Mouse (Mus musculus) retina, adult 2 months (tissue): ENCODE measurements around the gene Stkld1.
"Not testable (repeated sequence)": the region's sequence is repeated elsewhere in the genome, so short reads cannot be mapped to it uniquely, and the experiment has no call there.

Source experiments
- DNase-seq: peaks from one replicate; pipeline ENCODE4 v3.0.0-alpha.2; 2012; ENCODE audit warnings: low read depth, low spot score

The Stkld1 gene

DNA sequence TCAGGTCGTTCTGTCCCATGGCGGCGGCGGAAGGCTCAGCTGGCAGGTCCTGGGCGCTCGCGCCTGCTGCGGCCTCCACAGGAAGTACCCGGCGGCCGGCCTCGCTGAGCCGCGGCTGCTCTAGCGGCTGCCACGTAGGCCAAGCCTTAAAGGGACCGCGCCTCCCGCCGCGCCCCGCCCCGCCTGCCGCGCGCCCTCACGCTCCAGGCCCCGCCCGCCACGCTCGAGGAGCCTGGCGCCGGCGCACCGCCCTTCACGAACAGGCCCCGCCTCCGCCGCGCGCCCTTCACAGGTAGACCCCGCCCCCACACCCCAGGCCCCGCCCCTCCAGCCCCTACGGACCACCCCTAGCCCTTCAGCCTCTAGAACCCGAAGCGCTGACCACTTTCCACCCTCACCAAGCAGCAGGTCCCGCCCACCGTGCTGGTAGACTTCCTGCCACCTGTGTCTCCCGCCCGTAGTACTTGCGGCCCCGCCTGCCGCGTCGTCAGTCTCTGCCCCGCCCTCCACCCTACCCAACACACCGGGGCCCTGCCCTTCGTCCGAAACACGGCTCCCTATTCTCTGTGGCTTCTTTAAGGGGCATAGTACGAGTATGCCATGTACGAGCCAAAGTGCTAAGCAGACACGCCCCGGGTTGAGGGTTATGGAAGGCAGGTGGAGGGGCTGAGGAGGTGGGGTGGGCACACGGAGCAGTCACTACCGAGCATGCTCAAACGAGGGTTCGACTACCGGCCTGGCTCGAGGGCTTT is at the start of gene Stkld1, which contains the start of gene Surf4:
Gene Stkld1 (plus strand): TSS at position 744 of the 752 bp plus-strand sequence.
Gene Surf4 (minus strand): TSS at position 625 of the 752 bp plus-strand sequence.
- DNase-seq = peak; percentile 76

DNA sequence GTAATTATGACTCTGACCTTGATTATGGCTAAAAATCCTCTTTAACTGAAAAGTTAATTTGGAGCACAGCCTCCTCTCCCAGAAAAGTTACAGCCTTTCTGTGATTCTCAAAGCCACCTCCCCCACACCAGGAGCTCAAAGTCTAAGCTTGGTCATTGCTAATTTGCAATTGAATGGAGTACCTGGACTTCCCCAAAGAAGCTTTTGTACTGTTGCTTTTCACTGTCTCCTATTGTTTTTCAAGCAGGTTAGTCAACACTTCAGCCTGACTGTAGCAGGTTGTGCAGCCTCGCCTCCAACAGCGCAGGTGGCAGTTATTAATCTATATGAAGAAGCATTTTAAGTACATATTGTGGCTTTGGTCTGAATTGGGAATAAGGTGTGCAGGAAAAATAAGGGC is 48.3 kb upstream of the Stkld1 start:
- DNase-seq = not testable (repeated sequence)

DNA sequence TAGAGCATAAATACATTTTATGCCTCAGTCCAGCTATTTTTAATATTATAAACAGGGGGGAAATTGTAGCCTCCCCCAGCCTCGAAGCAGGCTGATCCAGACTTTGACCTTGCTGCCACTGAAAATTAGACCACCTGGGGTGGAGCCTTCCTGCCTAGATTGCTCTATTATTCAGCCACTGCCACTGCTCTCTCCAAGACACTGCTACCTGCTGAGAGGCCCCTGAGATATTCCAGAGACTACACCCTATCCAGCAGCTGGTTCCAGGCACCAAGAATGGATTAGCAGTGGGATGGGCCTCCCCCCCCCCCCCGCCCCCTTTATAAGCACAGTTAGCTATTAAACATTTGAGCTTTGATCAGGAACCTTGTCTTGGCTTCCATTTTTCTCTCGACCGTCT is 47.7 kb upstream of the Stkld1 start:
- DNase-seq = not testable (repeated sequence)

DNA sequence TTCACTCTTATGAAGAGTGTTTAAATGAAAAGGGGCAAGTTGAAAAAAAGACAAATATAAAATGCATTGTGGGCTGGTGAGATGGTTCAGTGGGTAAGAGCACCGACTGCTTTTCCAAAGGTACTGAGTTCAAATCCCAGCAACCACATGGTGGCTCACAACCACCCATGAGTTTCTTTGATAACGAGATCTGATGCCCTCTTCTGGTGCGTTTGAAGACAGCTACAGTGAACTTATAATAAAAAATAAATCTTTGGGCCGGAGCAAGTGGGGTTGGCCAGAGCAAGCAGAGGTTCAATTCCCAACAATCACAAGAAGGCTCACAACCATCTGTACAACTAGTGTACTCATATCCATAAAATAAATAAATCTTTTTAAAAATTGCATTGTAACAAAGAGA is 37.9 kb upstream of the Stkld1 start:
- DNase-seq = no peak

DNA sequence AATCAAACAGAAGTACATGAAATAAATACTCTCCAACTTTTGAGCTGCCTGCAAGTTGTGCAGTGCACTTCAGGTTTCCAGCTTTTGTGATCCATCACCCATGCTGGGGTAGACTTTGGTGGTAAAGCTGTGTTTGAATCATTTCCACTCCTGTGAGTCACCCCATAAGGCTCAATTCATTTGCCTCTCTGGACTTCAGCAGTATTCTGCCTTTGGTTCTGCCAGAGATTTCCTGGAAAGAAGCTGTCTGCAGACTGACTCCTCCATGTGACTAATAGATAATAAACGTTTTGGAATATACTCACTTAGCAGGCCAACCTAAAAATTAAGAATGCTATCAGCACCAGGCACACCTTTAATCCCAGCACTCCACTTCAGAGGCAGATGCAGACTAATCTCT is 33.1 kb upstream of the Stkld1 start:
- no peak for DNase-seq

DNA sequence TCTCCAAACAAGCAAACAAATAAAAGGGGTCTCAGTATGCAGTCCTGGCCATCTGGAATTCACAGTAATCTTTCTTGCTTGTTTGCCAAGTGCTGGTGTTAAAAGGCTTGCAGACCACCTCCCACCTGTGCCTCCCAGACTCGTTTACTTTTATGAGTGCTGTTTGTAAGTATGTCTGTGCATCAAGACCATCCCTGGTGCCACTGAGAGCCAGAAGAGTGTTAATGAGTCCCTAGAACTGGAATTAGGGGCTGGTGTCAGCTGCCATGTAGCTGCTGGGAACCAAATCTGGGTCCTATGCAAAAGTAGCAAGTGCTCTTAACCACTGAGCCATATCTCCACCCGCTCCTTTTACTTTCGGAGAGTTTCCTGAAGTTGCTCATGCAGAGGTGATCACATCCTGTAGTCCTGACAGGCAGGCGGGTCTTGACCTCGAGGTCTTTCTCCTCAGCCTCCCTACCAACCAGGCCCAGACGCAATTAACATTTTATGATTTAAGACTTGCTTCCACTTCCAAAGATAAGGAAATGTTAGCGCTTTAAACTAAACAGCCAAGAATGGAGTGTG is 31.9 kb upstream of the Stkld1 start:
- DNase-seq = no peak

DNA sequence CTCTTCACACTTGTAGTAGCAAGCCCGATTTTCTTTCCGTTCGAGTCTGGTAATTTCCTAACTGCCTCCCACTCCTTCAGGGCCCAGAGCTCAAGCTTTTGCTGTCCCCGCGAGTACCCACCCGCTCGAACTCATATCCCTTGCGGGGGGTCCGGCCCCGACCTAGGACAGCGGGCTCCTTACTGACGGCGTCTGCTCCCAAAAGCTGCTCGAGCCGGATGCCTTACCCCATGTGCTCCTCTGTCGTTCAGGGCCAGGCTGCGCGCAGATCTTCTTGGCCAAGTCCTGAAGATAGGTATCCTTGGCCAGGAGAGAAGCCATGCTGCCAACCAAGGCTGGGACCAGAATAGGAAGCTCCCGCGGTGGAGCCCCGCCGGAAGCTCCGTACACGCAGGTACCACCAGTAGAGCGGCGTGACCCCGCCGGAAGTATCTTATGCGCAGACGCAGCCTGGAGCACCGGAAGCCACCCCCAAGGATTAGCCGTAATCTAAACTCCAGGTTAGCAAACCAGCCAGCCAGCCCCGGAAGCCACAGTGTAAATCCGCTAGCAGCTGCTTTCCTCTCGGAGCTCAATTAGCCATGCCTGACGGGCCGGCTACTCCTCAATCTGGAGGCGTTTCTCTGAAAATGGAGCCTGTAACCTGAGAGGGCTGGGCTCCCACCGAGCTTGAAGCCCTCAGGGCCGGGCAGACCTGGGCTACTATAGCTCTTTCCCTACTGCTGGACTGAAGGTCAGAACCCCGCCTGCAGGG is 31.2 kb upstream of the Stkld1 start, which contains the start of gene Surf6:
Gene Surf6 (minus strand): TSS at position 413 of the 754 bp plus-strand sequence.
- DNase-seq = peak; percentile 93

DNA sequence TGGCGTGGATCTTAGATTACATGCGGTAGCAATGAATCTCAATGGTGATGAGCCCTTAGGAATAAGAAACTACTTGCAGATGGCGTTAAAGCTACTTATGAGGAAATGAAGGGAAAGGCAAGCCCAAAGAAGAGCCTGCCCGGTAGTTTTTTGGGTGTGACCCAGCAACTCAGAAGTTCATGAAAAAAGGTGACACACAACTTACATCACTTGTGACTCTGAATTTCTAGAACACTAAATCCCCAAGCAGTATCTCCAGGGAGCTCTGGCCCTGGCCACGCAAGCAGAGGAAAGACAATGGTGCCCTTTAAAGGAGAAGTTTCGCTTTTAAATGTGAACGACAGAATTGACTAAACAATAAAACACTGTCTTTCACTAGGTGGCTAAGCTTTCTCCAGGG is 30.5 kb upstream of the Stkld1 start:
- no peak for DNase-seq

DNA sequence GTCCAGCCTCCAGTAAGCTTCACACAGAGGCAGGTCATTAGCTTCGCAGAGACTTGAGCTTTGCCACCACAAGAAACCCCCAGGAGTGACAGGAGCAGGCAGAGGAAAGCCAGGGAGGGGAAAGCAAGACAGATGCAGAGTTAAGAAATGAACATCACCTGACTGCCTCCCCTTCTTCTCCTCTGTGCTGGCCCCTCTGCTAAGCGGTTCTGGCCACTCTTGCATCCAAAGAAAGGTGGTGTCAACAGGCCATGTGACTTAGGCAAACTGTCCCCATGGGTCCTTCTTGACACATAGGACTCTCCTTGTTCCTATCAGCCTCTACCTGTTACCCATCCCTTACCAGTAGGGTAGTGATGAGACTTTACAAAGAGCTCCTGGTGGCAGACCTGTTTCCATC is 27.9 kb upstream of the Stkld1 start:
- DNase-seq = no peak

DNA sequence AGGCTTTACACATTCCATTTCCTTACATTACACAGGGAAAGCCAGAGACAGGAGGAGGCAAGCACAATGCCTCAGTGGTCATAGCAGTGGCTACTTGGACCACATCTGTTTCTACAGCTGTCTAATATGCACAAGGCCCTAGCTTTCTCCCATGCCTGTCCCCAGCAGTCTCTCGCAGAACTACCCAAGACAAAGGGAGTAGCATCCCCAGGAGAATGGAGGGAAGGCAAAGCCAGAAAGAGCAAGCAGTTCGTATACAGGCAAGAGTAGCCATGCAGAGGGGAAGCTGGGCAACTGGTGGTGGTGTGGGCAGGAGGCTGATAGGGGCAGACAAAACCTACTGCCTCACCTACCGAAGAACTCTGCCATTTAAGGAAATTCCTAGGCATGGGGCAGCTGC is 27.4 kb upstream of the Stkld1 start:
- DNase-seq = no peak

DNA sequence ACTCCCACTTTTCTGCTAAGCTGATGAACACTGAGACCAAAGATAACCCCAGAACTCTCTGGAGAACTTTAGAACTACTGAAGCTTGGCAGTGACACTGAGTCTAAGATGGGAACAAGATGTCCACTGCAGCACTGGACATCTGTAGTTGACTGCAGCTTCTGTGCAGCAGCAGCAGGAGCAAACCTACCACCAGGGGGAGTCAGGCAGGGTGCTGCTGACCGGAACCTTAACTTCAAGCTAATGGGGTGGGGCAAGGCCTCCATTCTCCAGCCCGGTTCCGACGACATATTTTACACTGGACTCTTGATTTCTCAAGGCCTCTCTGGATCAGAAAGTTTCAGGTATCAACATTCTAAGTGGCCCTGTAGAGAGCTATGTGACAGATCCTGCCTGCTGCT is 26.7 kb upstream of the Stkld1 start:
- no peak for DNase-seq

DNA sequence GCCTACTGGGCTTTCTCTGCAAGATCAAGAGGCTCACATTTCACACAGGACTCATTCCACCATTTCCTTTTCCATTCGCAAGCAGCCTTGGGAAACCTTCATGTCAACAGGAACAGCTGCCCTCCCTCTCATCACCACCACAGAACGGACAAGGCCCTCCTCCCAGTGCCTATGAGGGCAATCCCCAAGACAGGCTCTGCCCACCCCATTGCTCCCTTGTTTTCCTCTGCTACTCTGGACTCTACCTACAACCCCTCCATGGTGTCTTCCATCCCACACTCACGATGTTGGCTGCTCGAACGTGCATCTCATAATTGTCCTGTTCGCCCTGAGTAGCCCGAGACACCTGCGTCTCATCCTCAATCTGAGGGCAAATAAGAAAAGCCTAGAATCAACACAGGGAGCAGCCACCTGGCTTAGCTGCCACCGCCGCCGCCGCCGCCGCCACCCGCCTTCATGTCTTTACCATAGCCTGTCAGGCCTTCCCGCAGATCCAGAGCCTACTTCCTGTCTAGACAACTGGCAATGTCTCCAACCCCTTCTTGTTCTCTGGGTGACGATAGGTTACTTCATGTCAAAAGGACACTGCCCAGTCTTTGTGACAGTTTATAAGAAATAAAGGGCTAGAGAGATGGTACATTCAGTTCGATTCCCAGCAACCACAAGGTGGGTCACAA is 25.0 kb upstream of the Stkld1 start:
- DNase-seq = no peak

DNA sequence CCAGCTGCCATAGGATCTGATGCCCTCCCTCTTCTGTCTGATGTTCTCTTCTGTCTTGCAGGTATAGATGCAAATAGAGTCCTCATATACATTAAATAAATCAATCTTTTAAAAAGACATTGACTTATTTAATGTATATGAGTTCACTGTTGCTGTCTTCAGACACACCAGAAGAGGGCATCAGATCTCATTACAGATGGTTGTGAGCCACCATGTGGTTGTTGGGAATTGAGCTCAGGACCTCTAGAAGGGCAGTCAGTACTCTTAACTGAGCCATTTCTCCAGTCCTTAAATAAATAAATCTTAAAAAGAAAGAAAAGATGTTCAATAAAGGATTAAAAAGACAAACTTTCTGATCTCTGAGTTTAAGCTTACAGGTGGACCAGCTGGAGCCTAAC is 24.5 kb upstream of the Stkld1 start:
- DNase-seq = no peak

DNA sequence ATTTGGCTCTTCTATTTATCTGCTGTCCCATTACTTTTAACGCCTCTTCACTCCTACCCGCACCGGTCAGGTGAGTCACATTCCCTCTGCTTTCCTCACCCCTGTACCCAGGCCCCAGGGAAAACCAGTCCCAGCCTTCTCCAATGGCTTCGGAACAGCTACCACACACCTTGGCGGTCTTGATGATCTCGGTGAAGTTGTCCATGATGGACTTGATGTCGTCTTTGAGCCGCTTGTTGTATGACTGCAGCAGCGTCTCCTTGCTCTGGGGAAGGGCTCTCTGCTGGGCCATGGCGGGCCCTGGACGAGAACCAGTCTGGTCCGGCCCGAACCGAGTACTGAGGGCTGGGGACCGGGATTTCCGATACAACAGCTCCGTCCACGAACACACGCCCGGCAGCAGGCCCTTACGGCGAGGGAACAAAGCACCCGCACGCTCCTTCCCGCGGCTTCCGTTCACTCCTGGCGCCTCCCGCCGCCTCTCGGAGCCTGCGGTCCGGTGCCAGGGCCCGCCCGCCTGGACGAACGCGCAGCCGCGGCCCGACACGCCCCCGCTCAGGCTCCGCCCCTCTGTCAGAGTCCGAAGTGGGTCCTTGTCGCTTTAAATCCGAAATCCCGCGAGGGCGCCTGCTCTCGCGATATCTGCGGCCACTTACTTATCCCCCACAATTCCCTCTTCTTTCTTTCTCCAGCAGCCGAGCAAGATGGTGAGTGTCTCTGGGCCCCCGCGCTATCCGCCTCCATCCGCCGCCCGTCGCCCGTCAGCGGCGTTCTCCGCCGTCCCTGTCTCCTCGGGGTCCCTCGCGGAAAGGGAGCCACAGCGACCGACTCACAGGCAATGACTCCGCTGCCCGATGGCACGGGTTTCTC is 23.5 kb upstream of the Stkld1 start, which contains the start of the genes Med22 and Rpl7a:
Gene Med22 (minus strand): TSS at position 554 of the 870 bp plus-strand sequence.
Gene Rpl7a (plus strand): TSS at position 641 of the 870 bp plus-strand sequence.
- peak; percentile 98 for DNase-seq

DNA sequence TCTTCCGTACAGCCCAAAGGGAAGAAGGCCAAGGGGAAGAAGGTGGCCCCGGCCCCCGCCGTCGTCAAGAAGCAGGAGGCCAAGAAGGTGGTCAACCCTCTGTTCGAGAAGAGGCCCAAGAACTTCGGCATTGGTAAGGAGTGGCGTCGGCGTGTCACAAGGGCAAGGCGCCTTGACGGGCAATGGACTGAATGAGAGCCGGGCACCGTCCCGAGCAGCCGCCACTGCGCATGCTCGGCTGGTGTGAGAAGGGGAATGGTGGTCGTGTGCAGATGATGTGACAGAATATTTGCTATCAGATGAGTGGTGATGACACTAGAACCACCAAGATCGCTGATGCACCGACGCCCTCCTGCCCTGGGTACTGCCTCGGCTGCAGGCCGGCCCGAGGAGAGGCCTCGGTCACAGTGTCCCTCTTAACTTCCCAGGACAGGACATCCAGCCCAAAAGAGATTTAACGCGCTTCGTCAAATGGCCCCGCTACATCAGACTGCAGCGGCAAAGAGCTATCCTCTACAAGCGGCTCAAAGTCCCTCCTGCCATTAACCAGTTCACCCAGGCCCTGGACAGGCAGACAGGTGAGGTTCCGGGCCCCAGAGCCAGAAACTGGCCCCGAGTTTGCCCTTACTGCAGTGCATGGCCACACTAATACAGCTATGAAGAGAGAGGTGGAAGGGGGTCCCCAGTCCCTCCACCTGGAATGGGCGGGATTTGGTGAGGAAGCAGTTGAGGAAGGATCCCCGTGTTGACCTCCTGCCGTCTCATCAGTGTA is 22.7 kb upstream of the Stkld1 start:
- DNase-seq = no peak

DNA sequence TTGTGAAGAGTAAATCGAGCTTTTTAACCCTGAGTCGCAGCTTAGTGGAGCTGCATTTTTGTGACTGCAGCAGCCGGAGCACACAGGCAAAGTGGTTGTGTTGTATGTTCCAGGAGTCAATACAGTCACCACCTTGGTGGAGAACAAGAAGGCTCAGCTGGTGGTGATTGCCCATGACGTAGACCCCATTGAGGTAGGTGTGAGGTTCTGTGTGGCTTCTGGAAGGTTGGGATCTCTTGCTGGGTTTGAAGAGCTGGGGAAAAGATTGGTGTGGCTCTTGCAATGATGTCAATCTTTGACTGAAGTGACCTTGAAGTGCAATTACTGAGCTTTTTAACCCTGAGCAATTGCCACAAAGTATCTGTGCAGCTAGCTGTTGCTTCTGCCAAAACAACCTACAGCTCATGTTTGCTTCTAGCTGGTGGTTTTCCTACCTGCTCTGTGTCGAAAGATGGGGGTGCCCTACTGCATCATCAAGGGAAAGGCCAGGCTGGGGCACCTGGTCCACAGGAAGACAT is 21.5 kb upstream of the Stkld1 start:
- DNase-seq = no peak

DNA sequence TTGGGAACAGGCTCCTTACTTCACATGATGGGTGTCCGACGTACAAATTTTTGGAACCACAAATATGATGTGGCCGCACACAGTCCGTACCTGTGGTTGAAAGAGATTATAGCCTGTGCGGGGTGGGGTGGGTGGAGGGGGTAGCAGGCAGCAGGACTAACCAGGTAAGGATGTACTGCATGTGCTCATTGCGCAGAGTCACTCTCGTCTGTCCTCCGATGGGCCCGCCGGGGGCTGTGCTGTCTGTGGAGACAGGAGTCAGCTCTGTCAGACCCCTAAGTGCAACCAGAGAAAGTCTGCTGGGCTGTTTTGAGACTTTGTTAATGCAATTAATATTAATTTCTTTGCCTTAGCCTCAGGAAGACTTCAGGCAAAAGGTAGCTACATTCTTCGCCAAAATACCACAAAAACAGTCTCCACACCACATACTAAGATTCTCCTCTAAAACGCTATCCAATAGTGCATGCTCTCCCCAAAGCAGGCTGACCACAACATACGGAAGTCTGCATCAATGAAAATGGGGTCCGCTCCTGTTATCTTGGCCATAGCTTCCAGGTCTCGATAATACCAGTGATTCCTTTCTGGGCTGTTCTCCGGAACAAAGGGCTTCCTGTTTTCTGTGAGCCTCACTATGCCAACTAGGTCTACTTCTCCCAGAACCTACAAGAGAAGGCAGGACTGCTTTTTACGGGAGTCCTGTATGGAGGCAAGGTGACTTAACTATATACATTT is 20.3 kb upstream of the Stkld1 start:
- no peak for DNase-seq

DNA sequence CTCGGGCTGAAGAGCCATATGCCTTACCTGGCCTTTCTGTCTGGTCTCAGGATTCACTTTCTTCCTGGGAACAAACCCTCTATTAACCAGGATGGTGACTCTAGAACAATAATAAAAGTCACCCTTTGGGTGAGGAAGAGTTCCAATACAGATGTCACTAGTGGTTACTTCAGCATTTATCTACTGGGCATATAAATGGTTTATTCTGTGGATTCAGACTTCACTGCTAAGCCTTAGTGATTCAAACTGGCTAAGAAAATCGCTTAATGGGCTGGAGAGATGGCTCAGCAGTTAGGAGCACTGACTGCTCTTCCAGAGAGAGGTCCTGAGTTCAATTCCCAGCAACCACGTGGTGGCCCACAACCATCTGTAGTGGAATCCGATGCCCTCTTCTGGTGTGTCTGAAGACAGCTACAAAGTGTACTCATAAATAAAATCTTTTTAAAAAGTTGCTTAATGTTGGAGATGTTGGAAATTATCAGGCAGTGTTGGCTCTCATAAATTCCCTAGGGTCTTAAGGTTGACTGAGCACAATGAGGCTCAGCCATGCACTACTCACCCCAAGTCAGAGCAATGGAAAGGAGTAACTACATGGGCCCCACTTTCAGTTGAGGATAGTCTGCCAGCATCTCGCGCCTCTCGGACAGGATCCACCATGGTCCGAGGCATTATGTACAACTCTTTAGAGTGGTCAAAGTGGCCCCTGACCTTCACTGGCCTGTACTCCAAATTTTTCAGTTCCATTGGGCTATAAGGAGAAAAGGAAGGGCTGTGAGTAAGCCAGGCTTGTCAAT is 19.5 kb upstream of the Stkld1 start:
- no peak for DNase-seq
